Mouse (Mus musculus) hindbrain, embryonic 11.5 days (tissue): ENCODE measurements around the gene Srgn. TPM values are rescaled to one million over a fixed set of nuclear protein-coding genes. Genes with fewer than 3 reads are reported as not detected.

Experiments
- ATAC-seq: fragments of 200-750 bp; cut with Nextera tagmentation; 2 replicates; pipeline ENCODE4 v1.8.0; 2017; ENCODE audit warnings: mild to moderate bottlenecking, moderate TSS enrichment, moderate library complexity; ENCODE audit not compliant: low FRiP score
- DNase-seq: peaks from one replicate; pipeline ENCODE4 v3.0.0-alpha.2; 2015; ENCODE audit warnings: low spot score
- H3K27ac ChIP-seq: fragments of 300-500 bp; sonication (generic); 2 replicates; pipeline ENCODE4 v1.5.1; 2014; ENCODE audit warnings: mild to moderate bottlenecking, low read depth, low read length
- H3K27me3 ChIP-seq: fragments of 300-500 bp; sonication (generic); 2 replicates; pipeline ENCODE4 v1.6.1; 2014; ENCODE audit warnings: mild to moderate bottlenecking, low read length, moderate library complexity, mixed read lengths; ENCODE audit not compliant: control insufficient read depth, insufficient read depth
- H3K36me3 ChIP-seq: fragments of 300-500 bp; sonication (generic); 2 replicates; pipeline ENCODE4 v1.6.1; 2014; ENCODE audit warnings: mild to moderate bottlenecking, low read length, moderate library complexity, mixed read lengths; ENCODE audit not compliant: control insufficient read depth, insufficient read depth
- H3K4me1 ChIP-seq: fragments of 300-500 bp; sonication (generic); replicated peaks from 2 replicates; pipeline ENCODE4 v1.6.1; 2014; ENCODE audit warnings: low read length, mixed read lengths; ENCODE audit not compliant: control insufficient read depth, insufficient read depth
- H3K4me2 ChIP-seq: fragments of 300-500 bp; sonication (generic); replicated peaks from 2 replicates; pipeline ENCODE4 v1.6.1; 2014; ENCODE audit warnings: mild to moderate bottlenecking, low read depth, low read length
- H3K4me3 ChIP-seq: fragments of 300-500 bp; sonication (generic); 2 replicates; pipeline ENCODE4 v1.5.1; 2014; ENCODE audit warnings: low read depth, low read length
- H3K9ac ChIP-seq: fragments of 300-500 bp; sonication (generic); 2 replicates; pipeline ENCODE4 v1.6.1; 2014; ENCODE audit warnings: low read depth, low read length
- H3K9me3 ChIP-seq: fragments of 300-500 bp; sonication (generic); 2 replicates; pipeline ENCODE4 v1.6.1; 2016; ENCODE audit warnings: low read length; ENCODE audit not compliant: control insufficient read depth
- WGBS: fragments of 180-500 bp; shearing (Covaris S2); extraction: QIAGEN DNeasy Blood & Tissue Kit; methylation state at CpG from one replicate; pipeline ENCODE4 v1.1.7; 2014; 5-methylcytosine and 5-hydroxymethylcytosine counted together
- polyA plus RNA-seq: library from polyadenylated mRNA; unstranded; fragments of >200 nt; fragmentation: Nextera tagmentation; extraction: Ambion mirVana; gene quantifications from 2 replicates; pipeline ENCODE4 v1.2.1, GENCODE M21; 2014

The Srgn gene
- polyA plus RNA-seq, 1 experiment from 2014 or later, result 5.8 TPM

GRCm38 (mm10) chr10:62449364-62450279, 77.6 kb downstream of the Srgn start, which contains the start of the genes 4930507D05Rik and Supv3l1:
4930507D05Rik (plus strand) TSS chr10:62449489.
Supv3l1 (minus strand) TSS chr10:62449738.
- H3K9ac ChIP-seq, result peak within 1 kb of the TSS; percentile 75
- ATAC-seq (peak; percentile 91), DNase-seq (peak; percentile 95)
- H3K36me3 ChIP-seq, result 0 out of 2 replicates have a peak, but pooled peaks cover 4% of the 10 kb centered on the region
- peak within 1 kb of the TSS; percentile 63 for H3K4me2 ChIP-seq
- peak within 1 kb of the TSS; percentile 73 for H3K4me3 ChIP-seq
- H3K27me3 ChIP-seq, result no peaks in the 10 kb centered on the region
- peak within 1 kb of the TSS; percentile 64 for H3K27ac ChIP-seq
- no peaks in the 10 kb centered on the region for H3K9me3 ChIP-seq
- under 1% methylated on average over 71 of the region's 73 CpGs for WGBS
- peaks cover 2% of the 10 kb centered on the region; the same call in 1 of the 2 replicates for H3K4me1 ChIP-seq

Other genes with a start within 250 kb of the Srgn start
- 18.2 and 25.4 TPM in 2 replicates for gene Hk1, start 147.5 kb downstream of the Srgn start, polyA plus RNA-seq
- 0.05 and 0.20 TPM in 2 replicates for gene Hkdc1, start 105.0 kb downstream of the Srgn start, polyA plus RNA-seq
- gene 4930507D05Rik, start 78.0 kb downstream of the Srgn start, polyA plus RNA-seq, result 0.95 and 1.2 TPM in 2 replicates
- 27.4 and 33.2 TPM in 2 replicates for gene Supv3l1, start 77.7 kb downstream of the Srgn start, polyA plus RNA-seq
- 91.4 and 109 TPM in 2 replicates for gene Vps26a, start 40.6 kb downstream of the Srgn start, polyA plus RNA-seq
- 55.9 and 60.2 TPM in 2 replicates for gene Kif1bp, start 51.0 kb upstream of the Srgn start, polyA plus RNA-seq
- gene Ddx21, start 74.8 kb upstream of the Srgn start, polyA plus RNA-seq, result 33.7 and 37.1 TPM in 2 replicates
- 124 and 143 TPM in 2 replicates for gene Ddx50, start 123.8 kb upstream of the Srgn start, polyA plus RNA-seq
- 2.0 and 2.7 TPM in 2 replicates for gene Stox1, start 198.7 kb upstream of the Srgn start, polyA plus RNA-seq